Mouse (Mus musculus): ENCODE measurements around the gene Mien1.
A peak's percentile ranks its signal among the peaks of the same experiment; 100 is the strongest.

Gene Mien1

GRCm38 (mm10) chr11:98438331-98439158 lies at the start of gene Mien1:
Gene Mien1 (minus strand): TSS chr11:98438991.
- ATAC-seq (ENCODE audit: insufficient number of reproducible peaks, low FRiP score, low TSS enrichment), result peak; percentile 91; the same call in 1 of the 2 replicates

GRCm38 (mm10) chr11:98487526-98488040 lies 48.8 kb upstream of the Mien1 start:
- ATAC-seq (ENCODE audit: insufficient number of reproducible peaks, low FRiP score, low TSS enrichment), result no peak

GRCm38 (mm10) chr11:98485749-98486148 lies 47.0 kb upstream of the Mien1 start:
- ATAC-seq (ENCODE audit: insufficient number of reproducible peaks, low FRiP score, low TSS enrichment), result no peak

GRCm38 (mm10) chr11:98482067-98482466 lies 43.3 kb upstream of the Mien1 start:
- ATAC-seq (ENCODE audit: insufficient number of reproducible peaks, low FRiP score, low TSS enrichment), result no peak

- ATAC-seq (ENCODE audit: insufficient number of reproducible peaks, low FRiP score, low TSS enrichment), result no peak
These were observed 42.4 kb upstream of the Mien1 start for GRCm38 (mm10) chr11:98481231-98481630.

GRCm38 (mm10) chr11:98479940-98480497 lies 41.2 kb upstream of the Mien1 start:
- ATAC-seq (ENCODE audit: insufficient number of reproducible peaks, low FRiP score, low TSS enrichment), result no peak

- no peak for ATAC-seq (ENCODE audit: insufficient number of reproducible peaks, low FRiP score, low TSS enrichment)
These were observed 40.5 kb upstream of the Mien1 start for GRCm38 (mm10) chr11:98479026-98479939.

GRCm38 (mm10) chr11:98477011-98477701 lies 38.4 kb upstream of the Mien1 start:
- no peak for ATAC-seq (ENCODE audit: insufficient number of reproducible peaks, low FRiP score, low TSS enrichment)

GRCm38 (mm10) chr11:98476434-98476807 lies 37.6 kb upstream of the Mien1 start:
- no peak for ATAC-seq (ENCODE audit: insufficient number of reproducible peaks, low FRiP score, low TSS enrichment)

GRCm38 (mm10) chr11:98475630-98476433 lies 37.0 kb upstream of the Mien1 start:
- ATAC-seq (ENCODE audit: insufficient number of reproducible peaks, low FRiP score, low TSS enrichment), result no peak

GRCm38 (mm10) chr11:98474967-98475366 lies 36.2 kb upstream of the Mien1 start:
- no peak for ATAC-seq (ENCODE audit: insufficient number of reproducible peaks, low FRiP score, low TSS enrichment)

GRCm38 (mm10) chr11:98473916-98474479 lies 35.2 kb upstream of the Mien1 start:
- ATAC-seq (ENCODE audit: insufficient number of reproducible peaks, low FRiP score, low TSS enrichment), result no peak

- no peak for ATAC-seq (ENCODE audit: insufficient number of reproducible peaks, low FRiP score, low TSS enrichment)
These were observed 33.9 kb upstream of the Mien1 start for GRCm38 (mm10) chr11:98472696-98473095.

- ATAC-seq (ENCODE audit: insufficient number of reproducible peaks, low FRiP score, low TSS enrichment), result no peak
These were observed 32.0 kb upstream of the Mien1 start for GRCm38 (mm10) chr11:98470795-98471194.

GRCm38 (mm10) chr11:98469761-98470714 lies 31.2 kb upstream of the Mien1 start:
- no peak for ATAC-seq (ENCODE audit: insufficient number of reproducible peaks, low FRiP score, low TSS enrichment)

GRCm38 (mm10) chr11:98464516-98464915 lies 25.7 kb upstream of the Mien1 start:
- ATAC-seq (ENCODE audit: insufficient number of reproducible peaks, low FRiP score, low TSS enrichment), result no peak

- no peak for ATAC-seq (ENCODE audit: insufficient number of reproducible peaks, low FRiP score, low TSS enrichment)
These were observed 25.1 kb upstream of the Mien1 start for GRCm38 (mm10) chr11:98463911-98464310.

- no peak for ATAC-seq (ENCODE audit: insufficient number of reproducible peaks, low FRiP score, low TSS enrichment)
These were observed 23.5 kb upstream of the Mien1 start for GRCm38 (mm10) chr11:98462255-98462654.

All from cerebellum, adult (tissue).